ENCODE assay signal across 8 mouse cellular contexts in the genomic region with DNA sequence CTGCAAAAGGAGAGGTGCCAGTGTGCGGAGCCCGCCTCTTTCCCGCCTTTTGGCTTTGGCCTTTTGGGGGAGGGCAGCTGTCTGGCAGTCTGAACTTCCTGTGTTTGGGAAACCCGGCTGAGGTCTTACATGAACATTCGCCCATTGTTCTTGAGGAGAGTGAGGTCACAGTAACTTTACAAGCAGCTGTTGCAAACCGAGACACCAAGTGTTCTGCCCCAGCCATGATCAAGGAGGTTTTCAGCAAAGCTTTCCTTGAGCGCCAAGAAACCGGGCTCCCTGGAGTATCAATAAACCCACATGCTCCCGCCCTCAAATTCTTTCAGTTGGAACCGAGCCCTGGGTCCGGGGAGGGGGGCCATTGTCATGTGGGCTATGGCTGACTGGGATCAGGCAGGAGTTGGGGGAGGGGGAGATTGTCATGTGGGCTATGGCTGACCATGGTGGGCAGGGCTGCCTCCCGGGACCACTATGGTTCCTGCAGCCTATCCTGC. TPM values are rescaled to one million over a fixed set of nuclear protein-coding genes. Genes with fewer than 3 reads are reported as not detected.
DNase-seq lines count a peak whose midpoint lies in the region; ATAC-seq and TF ChIP-seq lines count a peak whose summit lies in the region.

No protein-coding gene starts in this region.

- no peaks in the 10 kb centered on the region for H3K9me3 ChIP-seq in hindbrain, embryonic 16.5 days (ENCODE audit: control insufficient read depth, low read length)
- H3K9me3 ChIP-seq in liver, embryonic 14.5 days (ENCODE audit: control insufficient read depth, low read length), result no peaks in the 10 kb centered on the region
- H3K9me3 ChIP-seq in neural tube, embryonic 13.5 days, result no peaks in the 10 kb centered on the region

- no peaks in the 10 kb centered on the region for H3K27me3 ChIP-seq in cerebellum, adult 2 months (ENCODE audit: control insufficient read depth, insufficient read depth, low read length)
- H3K27me3 ChIP-seq in hindbrain, embryonic 16.5 days (replicated peaks; ENCODE audit: control insufficient read depth, insufficient read depth, low read length), result no peaks in the 10 kb centered on the region
- H3K27me3 ChIP-seq in liver, embryonic 14.5 days (ENCODE audit: control insufficient read depth, insufficient read depth, low read length), result no peaks in the 10 kb centered on the region
- H3K27me3 ChIP-seq in neural tube, embryonic 13.5 days, result no peaks in the 10 kb centered on the region

- H3K36me3 ChIP-seq in hindbrain, embryonic 16.5 days (ENCODE audit: control insufficient read depth, insufficient read depth, low read length), result peaks cover 12% of the 10 kb centered on the region
- no peaks in the 10 kb centered on the region for H3K36me3 ChIP-seq in liver, embryonic 14.5 days (replicated peaks; ENCODE audit: control insufficient read depth, insufficient read depth, low read depth)
- peaks cover 45% of the 10 kb centered on the region for H3K36me3 ChIP-seq in neural tube, embryonic 13.5 days

- TF ChIP-seq EP300 in liver, embryonic 14.5 days (IDR thresholded peaks at IDR 0.05; ENCODE audit: low read depth), result no peak

- peak overlapping the region; percentile 46 for H3K4me2 ChIP-seq in hindbrain, embryonic 16.5 days (ENCODE audit: low read length)
- H3K4me2 ChIP-seq in liver, embryonic 14.5 days (ENCODE audit: low read depth), result peak overlapping the region; percentile 36
- peak overlapping the region; percentile 42 for H3K4me2 ChIP-seq in neural tube, embryonic 13.5 days

- H3K9ac ChIP-seq in hindbrain, embryonic 16.5 days (ENCODE audit: low read depth, low read length), result no peak overlapping the region
- no peak overlapping the region for H3K9ac ChIP-seq in liver, embryonic 14.5 days (replicated peaks)
- no peak overlapping the region for H3K9ac ChIP-seq in neural tube, embryonic 13.5 days

- no peak overlapping the region for H3K4me3 ChIP-seq in cerebellum, adult 2 months (replicated peaks; ENCODE audit: insufficient read depth, low read depth, low read length)
- peak overlapping the region; percentile 9; the same call in 1 of the 2 replicates for H3K4me3 ChIP-seq in hindbrain, embryonic 16.5 days (ENCODE audit: low read length)
- H3K4me3 ChIP-seq in liver, embryonic 14.5 days (ENCODE audit: insufficient read depth in 1 of 2, low read depth in 2 of 2, low read length in 2 of 2), result no peak overlapping the region
- no peak overlapping the region for H3K4me3 ChIP-seq in neural tube, embryonic 13.5 days

- no peak for TF ChIP-seq POLR2A in cerebellum, adult 2 months (IDR thresholded peaks at IDR 0.05; ENCODE audit: borderline replicate concordance, insufficient read depth, low read length)

- H3K27ac ChIP-seq in cerebellum, adult 2 months (ENCODE audit: insufficient read depth, low read length), result no peak overlapping the region
- H3K27ac ChIP-seq in hindbrain, embryonic 16.5 days (ENCODE audit: low read depth, low read length), result peak overlapping the region; percentile 77
- no peak overlapping the region for H3K27ac ChIP-seq in liver, embryonic 14.5 days
- H3K27ac ChIP-seq in neural tube, embryonic 13.5 days (replicated peaks), result peak overlapping the region; percentile 86

- H3K4me1 ChIP-seq in cerebellum, adult 2 months (ENCODE audit: control insufficient read depth, insufficient read depth, low read length), result no peaks in the 10 kb centered on the region
- H3K4me1 ChIP-seq in hindbrain, embryonic 16.5 days (ENCODE audit: control insufficient read depth, insufficient read depth, low read depth, low read length), result peaks cover 12% of the 10 kb centered on the region
- peaks cover 0 to 13% of the 10 kb centered on the region in 2 experiments; a peak in 2 of 4 replicates for H3K4me1 ChIP-seq in liver, embryonic 14.5 days (replicated peaks; ENCODE audit: control insufficient read depth in 2 of 2, insufficient read depth in 2 of 2, low read length in 1 of 2)
- H3K4me1 ChIP-seq in neural tube, embryonic 13.5 days (replicated peaks), result peaks cover 19% of the 10 kb centered on the region

- WGBS in cerebellum, adult 2 months, result 11% methylated on average over 12 of the region's 12 CpGs
- WGBS in hindbrain, embryonic 16.5 days, result 2% methylated on average over 12 of the region's 12 CpGs
- 17% methylated on average over 12 of the region's 12 CpGs for WGBS in liver, embryonic 14.5 days (ENCODE audit: insufficient replicate concordance)
- 5% methylated on average over 12 of the region's 12 CpGs for WGBS in neural tube, embryonic 13.5 days

- ATAC-seq in hindbrain, embryonic 16.5 days, result peak; percentile 53; the same call in 1 of the 2 replicates
- ATAC-seq in liver, embryonic 14.5 days (ENCODE audit: insufficient read depth), result no peak
- ATAC-seq in neural tube, embryonic 13.5 days (ENCODE audit: low read depth), result peak; percentile 62; the same call in 1 of the 2 replicates
- ATAC-seq in inflammation-experienced regulatory T-cells, adult 6 months, result no peak

- no peak for TF ChIP-seq CTCF in cerebellum, adult 2 months (IDR thresholded peaks at IDR 0.05; ENCODE audit: borderline replicate concordance, insufficient read depth, low read depth, low read length)
- TF ChIP-seq CTCF in liver, embryonic 14.5 days (IDR thresholded peaks at IDR 0.05; ENCODE audit: low read depth), result no peak

- peak; percentile 80 to 82 for DNase-seq in cerebellum, postnatal 10 days
- DNase-seq in cerebellum, adult 2 months, result no peak
- peak; percentile 54 for DNase-seq in brain, adult 2 months (ENCODE audit: low read depth, low spot score)
- DNase-seq in gastrocnemius, postnatal 10 days, result peak; percentile 83
- no peak for DNase-seq in liver, embryonic 14.5 days (ENCODE audit: low read depth in 3 of 3, low spot score in 3 of 3)

RNA-seq across cellular contexts. Expression of a gene that starts 27.9 kb away (rescaled TPM):
- 401 and 418 TPM in 2 replicates for polyA plus RNA-seq in cerebellum, adult 2 months (2012; rRNA removed)
- 100 to 1,000 TPM; 189 to 194 TPM for total RNA-seq in gastrocnemius, postnatal 10 days (2021)
- polyA plus RNA-seq in hindbrain, embryonic 16.5 days (2015; fragmentation: Nextera tagmentation; extraction: Ambion mirVana), result 346 and 350 TPM in 2 replicates
- polyA plus RNA-seq in liver, embryonic 14.5 days (2012; rRNA removed), result 88.2 and 99.7 TPM in 2 replicates
- 187 and 202 TPM in 2 replicates for polyA plus RNA-seq in liver, embryonic 14.5 days (2014; fragmentation: Nextera tagmentation; extraction: Ambion mirVana)
- 254 and 261 TPM in 2 replicates for polyA plus RNA-seq in neural tube, embryonic 13.5 days (2015; fragmentation: Nextera tagmentation; extraction: Ambion mirVana)
- polyA plus RNA-seq in inflammation-experienced regulatory T-cells, adult 6 months (2017; shearing (Covaris generic)), result 1,000 to 10,000 TPM; 1,026 to 1,183 (median 1,027) TPM

RNA-seq across cellular contexts. Expression of a gene that starts 37.0 kb away (rescaled TPM):
- 12.3 TPM in 2 replicates for polyA plus RNA-seq in cerebellum, adult 2 months (2012; rRNA removed)
- total RNA-seq in gastrocnemius, postnatal 10 days (2021), result 10 to 100 TPM; 12.3 to 21.0 TPM
- polyA plus RNA-seq in hindbrain, embryonic 16.5 days (2015; fragmentation: Nextera tagmentation; extraction: Ambion mirVana), result 11.6 and 17.7 TPM in 2 replicates
- 0.70 and 1.2 TPM in 2 replicates for polyA plus RNA-seq in liver, embryonic 14.5 days (2012; rRNA removed)
- 0.85 and 1.4 TPM in 2 replicates for polyA plus RNA-seq in liver, embryonic 14.5 days (2014; fragmentation: Nextera tagmentation; extraction: Ambion mirVana)
- polyA plus RNA-seq in neural tube, embryonic 13.5 days (2015; fragmentation: Nextera tagmentation; extraction: Ambion mirVana), result 14.5 and 18.3 TPM in 2 replicates
- 1 to 10 TPM in 1 of 3 experiments, under 1 TPM in 2; 0.10 to 1.9 (median 0.78) TPM for polyA plus RNA-seq in inflammation-experienced regulatory T-cells, adult 6 months (2017; shearing (Covaris generic))

RNA-seq across cellular contexts. Expression of a gene that starts 50.3 kb away (rescaled TPM):
- polyA plus RNA-seq in cerebellum, adult 2 months (2012; rRNA removed), result 10.0 and 10.7 TPM in 2 replicates
- 10 to 100 TPM; 17.6 to 26.2 TPM for total RNA-seq in gastrocnemius, postnatal 10 days (2021)
- polyA plus RNA-seq in hindbrain, embryonic 16.5 days (2015; fragmentation: Nextera tagmentation; extraction: Ambion mirVana), result 7.4 and 9.7 TPM in 2 replicates
- 3.2 and 3.7 TPM in 2 replicates for polyA plus RNA-seq in liver, embryonic 14.5 days (2012; rRNA removed)
- 1.4 and 1.5 TPM in 2 replicates for polyA plus RNA-seq in liver, embryonic 14.5 days (2014; fragmentation: Nextera tagmentation; extraction: Ambion mirVana)
- polyA plus RNA-seq in neural tube, embryonic 13.5 days (2015; fragmentation: Nextera tagmentation; extraction: Ambion mirVana), result 9.3 and 11.7 TPM in 2 replicates
- polyA plus RNA-seq in inflammation-experienced regulatory T-cells, adult 6 months (2017; shearing (Covaris generic)), result 10 to 100 TPM in 1 of 3 experiments, 1 to 10 TPM in 2; 5.5 to 13.4 (median 9.2) TPM

RNA-seq across cellular contexts. Expression of a gene that starts 54.0 kb away (rescaled TPM):
- polyA plus RNA-seq in cerebellum, adult 2 months (2012; rRNA removed), result 11.6 and 12.4 TPM in 2 replicates
- total RNA-seq in gastrocnemius, postnatal 10 days (2021), result 1 to 10 TPM; 5.3 TPM
- 16.8 and 17.7 TPM in 2 replicates for polyA plus RNA-seq in hindbrain, embryonic 16.5 days (2015; fragmentation: Nextera tagmentation; extraction: Ambion mirVana)
- 3.0 and 3.3 TPM in 2 replicates for polyA plus RNA-seq in liver, embryonic 14.5 days (2012; rRNA removed)
- polyA plus RNA-seq in liver, embryonic 14.5 days (2014; fragmentation: Nextera tagmentation; extraction: Ambion mirVana), result 5.0 TPM in 2 replicates
- polyA plus RNA-seq in neural tube, embryonic 13.5 days (2015; fragmentation: Nextera tagmentation; extraction: Ambion mirVana), result 19.6 and 21.4 TPM in 2 replicates
- polyA plus RNA-seq in inflammation-experienced regulatory T-cells, adult 6 months (2017; shearing (Covaris generic)), result 10 to 100 TPM; 16.9 to 30.8 (median 30.6) TPM

Comparison
In these comparisons a context has a peak if more than half of its experiments do, and no peak if none do; other contexts are left out.
1. DNase-seq: peak in cerebellum, postnatal 10 days (2 of 2), brain, adult 2 months (single experiment) and gastrocnemius, postnatal 10 days (single experiment); none in cerebellum, adult 2 months (0 of 2) and liver, embryonic 14.5 days (0 of 3).
2. H3K27ac ChIP-seq: peak in hindbrain, embryonic 16.5 days (single experiment) and neural tube, embryonic 13.5 days (single experiment); none in cerebellum, adult 2 months (single experiment) and liver, embryonic 14.5 days (single experiment).
3. ATAC-seq: peak in hindbrain, embryonic 16.5 days (single experiment) and neural tube, embryonic 13.5 days (single experiment); none in liver, embryonic 14.5 days (single experiment) and inflammation-experienced regulatory T-cells, adult 6 months (single experiment).
4. Peak in every context shown above with its lines, with median percentiles within 50 percentile points of each other: H3K4me2 ChIP-seq.